Mouse (Mus musculus): Measurements from ENCODE around the gene Gpr150. TPM values are rescaled to one million over a fixed set of nuclear protein-coding genes. Genes with fewer than 3 reads are reported as not detected.

The Gpr150 gene
- polyA plus RNA-seq, 1 experiment from 2014 or later: 0.56 TPM

Other genes starting within 250 kb of the Gpr150 start
- 25.0 and 26.2 TPM in 2 replicates for gene Glrx, start 217.1 kb downstream of the Gpr150 start, polyA plus RNA-seq (2016; fragmentation: Nextera tagmentation; extraction: Ambion mirVana)
- gene Rhobtb3, start 113.1 kb downstream of the Gpr150 start, polyA plus RNA-seq (2016; fragmentation: Nextera tagmentation; extraction: Ambion mirVana): 55.4 and 66.0 TPM in 2 replicates
- gene Spata9, start 89.8 kb downstream of the Gpr150 start, polyA plus RNA-seq (2016; fragmentation: Nextera tagmentation; extraction: Ambion mirVana): 0.51 and 1.4 TPM in 2 replicates
- 20.3 and 20.9 TPM in 2 replicates for gene Rfesd, start 38.3 kb downstream of the Gpr150 start, polyA plus RNA-seq (2016; fragmentation: Nextera tagmentation; extraction: Ambion mirVana)
- gene Arsk, start 41.7 kb upstream of the Gpr150 start, polyA plus RNA-seq (2016; fragmentation: Nextera tagmentation; extraction: Ambion mirVana): 5.1 and 6.0 TPM in 2 replicates
- 14.2 and 16.5 TPM in 2 replicates for gene Ttc37, start 41.7 kb upstream of the Gpr150 start, polyA plus RNA-seq (2016; fragmentation: Nextera tagmentation; extraction: Ambion mirVana)
- gene Fam81b, start 248.1 kb upstream of the Gpr150 start, polyA plus RNA-seq (2016; fragmentation: Nextera tagmentation; extraction: Ambion mirVana): 0.34 TPM in 1 of 2 replicates, not detected in the other